Mouse (Mus musculus) adrenal gland, postnatal 14 days (tissue): Measurements from ENCODE around the gene Otol1. TPM values are rescaled to one million over a fixed set of nuclear protein-coding genes. Genes with fewer than 3 reads are reported as not detected.

Source experiments
- DNase-seq: peaks from one replicate; pipeline ENCODE4 v3.0.0; 2021; ENCODE audit warnings: mixed read lengths
- long read RNA-seq, 2 experiments: library from polyadenylated mRNA; stranded (forward); transcript quantifications; one replicate each; pipeline ENCODE4 v2.0.0; 2021
- total RNA-seq: library from RNA; stranded (reverse); gene quantifications from 2 replicates; pipeline ENCODE4 v1.2.3, GENCODE M21; 2021

Gene Otol1
- total RNA-seq, result not detected in 2 replicates
- long read RNA-seq, experiment 1, result 0 reads
- long read RNA-seq, experiment 2, result 0 reads

GRCm38 (mm10) chr3:70007313-70007712 lies at the start of gene Otol1:
TSS of gene Otol1 (plus strand) at chr3:70007613.
- DNase-seq, result no peak

DNA sequence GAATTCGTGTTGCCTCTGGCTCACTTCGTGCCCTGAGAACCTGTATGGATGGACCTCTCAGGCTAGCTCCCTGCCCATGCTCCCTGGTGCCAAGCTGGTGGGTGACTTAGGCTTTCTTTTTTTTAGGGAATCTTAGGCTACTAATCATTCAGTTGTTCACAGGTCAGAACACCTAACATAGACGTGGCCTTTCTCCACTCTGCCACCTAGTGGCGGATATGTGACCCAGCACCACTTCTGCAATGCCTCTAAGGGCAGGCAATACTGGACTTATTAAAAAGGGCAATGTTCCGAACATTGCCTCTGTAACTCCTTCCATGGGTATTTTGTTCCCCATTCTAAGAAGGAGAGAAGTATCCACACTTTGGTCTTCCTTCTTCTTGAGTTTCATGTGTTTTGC lies 45.2 kb upstream of the Otol1 start:
- peak; percentile 61 for DNase-seq

DNA sequence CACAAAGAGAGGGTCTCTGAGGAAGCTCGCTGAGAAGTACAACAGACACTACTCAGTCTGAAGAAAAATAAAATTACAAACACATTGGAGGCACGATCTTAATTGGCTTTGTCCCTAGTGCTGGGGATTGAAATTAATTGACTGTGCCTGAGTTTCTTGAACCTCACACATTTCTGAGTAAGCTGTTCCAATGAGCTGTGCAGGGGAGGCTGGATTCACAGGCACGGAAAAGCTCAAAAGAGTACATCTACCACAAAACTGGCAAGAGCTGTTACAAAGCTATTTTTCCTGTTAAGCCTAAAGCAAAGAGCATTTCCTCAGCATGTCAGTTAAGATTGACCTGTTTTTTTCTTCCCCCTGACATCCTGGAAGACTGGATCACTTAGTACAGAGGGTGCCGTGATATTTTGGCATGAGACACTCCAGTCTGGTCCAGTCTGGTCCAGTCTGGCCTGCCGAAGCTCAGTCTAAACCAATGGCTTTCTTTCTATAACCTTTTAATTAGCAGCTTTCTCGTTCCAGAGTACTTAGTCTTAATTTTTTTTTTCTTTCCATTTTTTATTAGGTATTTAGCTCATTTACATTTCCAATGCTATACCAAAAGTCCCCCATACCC lies 35.8 kb upstream of the Otol1 start:
- no peak for DNase-seq

GRCm38 (mm10) chr3:69978092-69978491 lies 29.3 kb upstream of the Otol1 start:
- DNase-seq, result no peak

DNA sequence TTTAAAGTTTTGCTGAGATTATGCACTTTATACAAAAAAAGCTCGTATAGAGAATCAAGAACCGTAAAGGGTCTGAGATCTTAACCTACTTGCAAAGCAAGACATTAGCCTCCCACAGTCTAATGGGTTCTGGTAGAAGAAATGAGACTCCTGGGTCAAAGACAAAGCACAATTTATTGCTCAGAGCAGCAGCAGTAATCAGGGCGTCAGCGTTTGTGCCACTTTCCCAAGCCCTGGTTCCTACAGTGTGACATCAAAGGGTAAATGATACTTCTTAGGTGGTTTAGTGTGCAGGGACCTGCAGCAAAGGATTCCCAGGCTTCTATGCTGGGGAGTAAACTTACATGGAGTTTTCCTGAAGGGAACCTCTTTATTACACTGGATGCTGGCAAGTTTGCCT lies 13.6 kb upstream of the Otol1 start:
- DNase-seq, result no peak

DNA sequence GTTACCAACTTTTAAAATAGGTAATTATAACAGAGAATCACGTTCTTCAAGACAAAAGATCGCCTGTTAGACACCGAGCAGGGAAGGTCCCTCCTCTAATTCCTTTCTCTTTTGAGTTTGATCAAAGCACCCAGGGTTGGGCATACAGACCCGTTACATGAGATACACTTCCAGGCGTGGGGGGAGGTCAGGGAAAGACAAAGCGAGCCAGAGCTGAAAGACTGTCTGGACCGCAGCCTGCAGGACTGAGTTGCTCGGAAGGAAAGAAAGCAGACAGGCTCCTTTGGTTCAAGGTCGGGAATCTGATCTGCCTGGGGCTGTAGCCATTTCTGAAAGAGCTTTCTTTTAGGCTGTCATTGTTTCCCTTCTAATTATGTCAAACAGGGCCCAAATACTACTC lies 5.9 kb upstream of the Otol1 start:
- DNase-seq, result no peak

- no peak for DNase-seq
Measured at GRCm38 (mm10) chr3:70003126-70003764, 4.2 kb upstream of the Otol1 start.

DNA sequence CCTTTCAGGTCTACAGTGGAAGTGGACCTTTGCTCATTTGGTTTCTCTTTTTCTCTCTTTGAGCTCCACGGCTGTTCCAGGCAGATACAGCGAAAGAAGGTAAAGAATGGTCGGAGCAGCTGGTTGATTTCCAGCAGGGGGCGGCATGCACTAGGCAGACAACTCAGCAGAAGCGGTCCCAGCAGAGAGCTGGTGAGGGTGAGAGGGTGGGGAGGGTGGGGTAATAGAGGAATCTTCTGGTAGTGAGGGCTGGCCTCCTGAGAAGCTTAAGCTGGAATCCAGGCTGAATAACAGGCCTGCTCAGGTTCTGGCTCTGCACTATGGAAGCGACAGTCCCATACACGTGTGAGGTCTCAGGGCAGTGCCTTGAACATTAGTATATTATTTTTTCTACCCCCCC lies 3.5 kb upstream of the Otol1 start:
- DNase-seq, result peak; percentile 12

- DNase-seq, result no peak
Measured at GRCm38 (mm10) chr3:70004379-70004778, 3.0 kb upstream of the Otol1 start.

GRCm38 (mm10) chr3:70012641-70013040 lies 5.2 kb downstream of the Otol1 start:
- DNase-seq, result no peak

DNA sequence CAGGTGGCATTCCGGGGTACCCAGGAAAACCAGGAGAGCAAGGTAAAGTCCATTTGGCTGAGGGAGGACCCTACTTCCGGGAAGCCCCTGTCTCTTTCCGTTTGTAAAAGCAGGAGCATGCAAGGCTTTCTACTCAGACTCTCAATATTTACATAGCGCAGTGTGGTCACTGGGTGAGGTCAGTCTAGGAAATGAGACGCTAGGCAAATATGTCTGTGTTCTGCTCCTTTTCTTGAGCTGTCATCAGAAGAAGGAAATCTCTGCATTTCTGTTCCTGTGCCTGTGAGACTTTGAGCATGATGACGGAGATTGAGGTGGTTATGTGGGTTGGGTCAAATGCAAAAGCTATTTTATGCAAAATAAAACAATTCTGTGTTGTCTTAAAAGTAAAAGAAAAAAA lies 19.2 kb downstream of the Otol1 start:
- no peak for DNase-seq

GRCm38 (mm10) chr3:70029260-70029659 lies 21.8 kb downstream of the Otol1 start:
- DNase-seq, result no peak

DNA sequence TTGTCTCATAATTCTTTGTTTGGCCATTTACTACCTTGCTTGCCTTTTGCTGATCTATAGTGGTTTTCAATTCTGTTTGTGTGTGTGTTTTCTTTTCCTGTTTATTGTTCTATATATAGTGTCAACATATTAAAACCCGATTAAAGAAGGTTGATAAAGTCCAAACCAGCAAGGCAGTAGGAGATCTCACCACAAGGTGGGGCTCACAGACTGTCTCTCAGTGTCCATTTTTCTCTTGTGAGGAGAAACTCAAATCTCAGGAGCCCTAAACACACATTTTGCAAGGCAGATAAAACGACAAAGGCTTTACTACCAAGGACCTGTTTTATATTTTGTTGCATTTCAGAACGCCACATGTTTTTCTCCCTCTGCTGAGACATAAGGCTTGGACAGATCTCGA lies 28.2 kb downstream of the Otol1 start:
- DNase-seq, result no peak

Other genes with a start within 250 kb of the Otol1 start
- gene Sptssb, start 147.7 kb upstream of the Otol1 start, total RNA-seq, result not detected in 2 replicates